Mouse (Mus musculus) liver, embryonic 11.5 days (tissue): ENCODE results near the gene Ceacam20. TPM values are rescaled to one million over a fixed set of nuclear protein-coding genes. Genes with fewer than 3 reads are reported as not detected.
"Not testable (repeated sequence)": the region's sequence is repeated elsewhere in the genome, so short reads cannot be mapped to it uniquely, and the experiment has no call there.

Source experiments
- ATAC-seq: fragments of 200-750 bp; cut with Nextera tagmentation; replicated peaks from 2 replicates; pipeline ENCODE4 v1.8.0; 2017; ENCODE audit warnings: moderate number of reproducible peaks, mild to moderate bottlenecking, moderate TSS enrichment, moderate library complexity; ENCODE audit not compliant: low FRiP score
- DNase-seq: peaks from one replicate; pipeline ENCODE4 v3.0.0-alpha.2; 2017; ENCODE audit warnings: low spot score
- H3K27ac ChIP-seq: fragments of 300-500 bp; sonication (generic); 2 replicates; pipeline ENCODE4 v1.5.1; 2014; ENCODE audit warnings: mild to moderate bottlenecking, low read depth, low read length, control low read depth
- H3K27me3 ChIP-seq: fragments of 300-500 bp; sonication (generic); replicated peaks from 2 replicates; pipeline ENCODE4 v1.6.1; 2014; ENCODE audit warnings: low read length, mixed read lengths; ENCODE audit not compliant: control insufficient read depth, insufficient read depth
- H3K36me3 ChIP-seq: fragments of 300-500 bp; sonication (generic); 2 replicates; pipeline ENCODE4 v1.6.1; 2014; ENCODE audit warnings: mild to moderate bottlenecking, low read length, moderate library complexity, mixed read lengths; ENCODE audit not compliant: control insufficient read depth, insufficient read depth
- H3K4me1 ChIP-seq: fragments of 300-500 bp; sonication (generic); replicated peaks from 2 replicates; pipeline ENCODE4 v1.6.1; 2014; ENCODE audit warnings: low read length, mixed read lengths; ENCODE audit not compliant: control insufficient read depth, insufficient read depth
- H3K4me2 ChIP-seq: fragments of 300-500 bp; sonication (generic); 2 replicates; pipeline ENCODE4 v1.6.1; 2014; ENCODE audit warnings: mild to moderate bottlenecking, control low read depth, moderate library complexity
- H3K4me3 ChIP-seq: fragments of 300-500 bp; sonication (generic); 2 replicates; pipeline ENCODE4 v1.5.1; 2014; ENCODE audit warnings: low read depth, low read length, control low read depth
- H3K9ac ChIP-seq: fragments of 300-500 bp; sonication (generic); 2 replicates; pipeline ENCODE4 v1.6.1; 2014; ENCODE audit warnings: low read depth, low read length, control low read depth
- H3K9me3 ChIP-seq: fragments of 300-500 bp; sonication (generic); 2 replicates; pipeline ENCODE4 v1.6.1; 2016; ENCODE audit warnings: low read length, inconsistent platforms, mixed read lengths; ENCODE audit not compliant: control insufficient read depth
- WGBS: fragments of 180-500 bp; shearing (Covaris S2); extraction: QIAGEN DNeasy Blood & Tissue Kit; methylation state at CpG from one replicate; pipeline ENCODE4 v1.1.7; 2014; 5-methylcytosine and 5-hydroxymethylcytosine counted together
- polyA plus RNA-seq: library from polyadenylated mRNA; unstranded; fragments of >200 nt; fragmentation: Nextera tagmentation; extraction: Ambion mirVana; gene quantifications from 2 replicates; pipeline ENCODE4 v1.2.1, GENCODE M21; 2014

Ceacam20 gene
- polyA plus RNA-seq, 1 experiment from 2014 or later: not detected

DNA sequence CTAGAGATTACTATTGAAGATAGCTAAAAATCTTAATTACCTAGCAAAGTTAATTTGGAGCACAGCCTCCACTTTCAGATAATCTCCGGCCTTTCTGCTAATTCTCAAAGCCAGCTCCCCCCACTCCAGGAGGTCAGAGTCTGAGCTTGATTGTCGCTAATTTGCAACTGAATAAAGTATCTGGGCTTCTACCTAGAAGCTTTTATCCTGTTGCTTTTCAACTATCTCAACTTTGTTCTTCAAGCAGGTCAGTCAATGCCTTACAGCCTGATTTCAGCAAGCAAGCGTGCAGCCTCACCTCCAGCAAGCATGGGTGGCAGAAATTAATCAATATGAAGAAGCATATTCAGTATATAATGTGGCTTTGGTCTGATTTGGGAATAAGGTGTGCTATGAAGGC is 31.5 kb downstream of the Ceacam20 start:
- not testable (repeated sequence) for H3K9me3 ChIP-seq, H3K4me3 ChIP-seq, H3K4me2 ChIP-seq, DNase-seq, H3K36me3 ChIP-seq, H3K27me3 ChIP-seq, H3K9ac ChIP-seq, H3K27ac ChIP-seq, H3K4me1 ChIP-seq, ATAC-seq
- 65% methylated on average over 3 of the region's 3 CpGs for WGBS

DNA sequence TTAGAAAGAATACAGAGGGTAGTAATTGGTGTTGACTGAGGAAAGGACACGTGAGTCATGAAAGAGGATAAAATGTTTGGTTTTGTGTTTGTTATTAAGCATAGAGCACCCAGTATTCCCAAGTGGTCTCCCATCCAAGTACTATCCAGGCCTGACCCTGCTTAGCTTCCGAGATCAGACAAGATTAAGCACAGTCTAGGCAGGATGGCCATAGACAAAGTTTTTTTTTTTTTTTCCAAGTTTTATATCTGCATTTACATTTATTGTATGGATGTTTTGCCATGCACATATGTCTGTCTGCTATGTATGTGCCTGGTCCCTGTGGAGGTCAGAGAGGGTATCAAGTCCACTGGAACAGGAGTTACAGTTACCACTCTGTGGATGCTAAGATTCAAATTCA is 44.8 kb downstream of the Ceacam20 start:
- Histone ChIP-seq H3K9me3 (no peaks in the 10 kb centered on the region), H3K9ac (no peak overlapping the region), H3K27me3 (no peaks in the 10 kb centered on the region), H3K4me1 (no peaks in the 10 kb centered on the region), H3K4me3 (no peak overlapping the region), H3K27ac (no peak overlapping the region), H3K36me3 (no peaks in the 10 kb centered on the region), H3K4me2 (no peak overlapping the region)
- WGBS: 68% methylated on average over 2 of the region's 2 CpGs
- no peak for DNase-seq
- no peak for ATAC-seq

Other genes with a start within 250 kb of the Ceacam20 start
- 259 and 264 TPM in 2 replicates for gene Tomm40, start 250.0 kb upstream of the Ceacam20 start, polyA plus RNA-seq
- gene Nectin2, start 214.9 kb upstream of the Ceacam20 start, polyA plus RNA-seq: 55.9 and 58.4 TPM in 2 replicates
- gene Bcam, start 194.4 kb upstream of the Ceacam20 start, polyA plus RNA-seq: 17.5 and 21.8 TPM in 2 replicates
- gene Cblc, start 168.6 kb upstream of the Ceacam20 start, polyA plus RNA-seq: 1.4 TPM in 2 replicates
- 5.4 and 7.0 TPM in 2 replicates for gene Bcl3, start 142.6 kb upstream of the Ceacam20 start, polyA plus RNA-seq
- gene Gm19345, start 113.4 kb upstream of the Ceacam20 start, polyA plus RNA-seq: not detected in 2 replicates
- gene Ceacam16, start 104.1 kb upstream of the Ceacam20 start, polyA plus RNA-seq: not detected in 2 replicates
- gene Ceacam19, start 77.4 kb upstream of the Ceacam20 start, polyA plus RNA-seq: not detected in 2 replicates
- gene Pvr, start 44.3 kb upstream of the Ceacam20 start, polyA plus RNA-seq: 5.1 and 6.1 TPM in 2 replicates
- 0.59 and 0.73 TPM in 2 replicates for gene Igsf23, start 14.7 kb upstream of the Ceacam20 start, polyA plus RNA-seq
- gene Nlrp9b, start 26.1 kb downstream of the Ceacam20 start, polyA plus RNA-seq: not detected in 2 replicates
- not detected in 2 replicates for gene Vmn1r91, start 134.3 kb downstream of the Ceacam20 start, polyA plus RNA-seq
- not detected in 2 replicates for gene Gm16442, start 157.2 kb downstream of the Ceacam20 start, polyA plus RNA-seq
- not detected in 2 replicates for gene Vmn1r93, start 173.7 kb downstream of the Ceacam20 start, polyA plus RNA-seq
- not detected in 2 replicates for gene Vmn1r94, start 203.0 kb downstream of the Ceacam20 start, polyA plus RNA-seq
- gene Vmn1r95, start 228.3 kb downstream of the Ceacam20 start, polyA plus RNA-seq: not detected in 2 replicates
- gene Gm6164, start 240.2 kb downstream of the Ceacam20 start, polyA plus RNA-seq: not detected in 2 replicates